Mouse (Mus musculus) liver, adult 2 months (tissue): Measurements from ENCODE around the gene Cyp2d9.
"Not testable (repeated sequence)": the region's sequence is repeated elsewhere in the genome, so short reads cannot be mapped to it uniquely, and the experiment has no call there.

Source experiments
- CTCF ChIP-seq: fragments of 200-500 bp; IDR thresholded peaks from 2 replicates; pipeline ENCODE4 v1.5.1; 2011; ENCODE audit warnings: low read depth, low read length, control low read depth
- POLR2A ChIP-seq: fragments of 200-500 bp; IDR thresholded peaks from 2 replicates; pipeline ENCODE4 v1.6.1; 2011; ENCODE audit warnings: low read length, control low read depth; ENCODE audit not compliant: insufficient read depth; ENCODE audit errors: extremely low read depth

DNA sequence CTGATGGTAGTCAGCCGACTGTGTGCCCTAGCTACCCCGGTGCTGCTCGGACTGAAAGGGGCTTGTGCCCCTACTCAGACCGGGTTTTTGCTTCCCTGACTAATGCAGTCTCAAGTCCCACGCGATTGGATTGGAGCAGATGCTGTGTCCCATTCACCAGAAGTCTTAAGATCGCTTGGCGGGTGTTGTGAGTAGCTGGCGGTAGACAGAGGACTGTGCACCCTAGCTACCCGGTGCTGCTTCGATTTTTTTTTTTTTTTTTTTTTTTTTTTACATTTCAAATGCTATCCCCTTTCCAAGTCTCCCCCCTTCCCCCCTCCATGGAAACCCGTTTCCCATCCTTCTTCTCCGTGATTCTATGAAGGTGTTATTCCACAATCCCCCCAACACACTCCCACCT is 61.0 kb downstream of the Cyp2d9 start:
- not testable (repeated sequence) for TF ChIP-seq POLR2A, CTCF
